Mouse (Mus musculus) testis, adult 2 months (tissue): ENCODE results near the gene Htr3a.

ENCODE experiments used
- CTCF ChIP-seq: fragments of 200-500 bp; IDR thresholded peaks from 2 replicates; pipeline ENCODE4 v1.5.1; 2012; ENCODE audit warnings: low read depth, mild to moderate bottlenecking, inconsistent platforms, low read length, moderate library complexity; ENCODE audit not compliant: control insufficient read depth, insufficient read depth, insufficient replicate concordance
- POLR2A ChIP-seq: fragments of 200-500 bp; IDR thresholded peaks from 2 replicates; pipeline ENCODE4 v1.6.1; 2012; ENCODE audit warnings: low read depth, mild to moderate bottlenecking, inconsistent platforms, low read length, moderate library complexity; ENCODE audit not compliant: control insufficient read depth

DNA sequence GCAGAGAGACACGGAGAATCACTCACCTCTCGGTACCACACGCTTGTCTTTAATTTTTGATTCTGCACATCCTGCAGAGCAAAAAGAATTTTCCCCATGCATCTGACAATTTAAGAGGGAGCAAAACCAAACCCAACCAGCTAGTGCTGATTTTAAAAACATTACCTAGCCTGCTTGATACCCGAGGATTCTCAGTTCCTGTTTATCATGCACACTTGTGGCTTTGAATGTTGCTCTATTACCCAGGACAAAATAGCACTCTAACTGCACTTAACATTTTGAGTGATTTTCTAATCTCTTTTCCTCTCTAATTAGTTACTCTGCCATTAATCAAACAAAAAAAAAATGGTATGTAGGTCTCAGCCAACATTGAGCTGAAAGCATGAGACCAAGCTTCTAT is 36.7 kb upstream of the Htr3a start:
- TF ChIP-seq CTCF: no peak
- no peak for TF ChIP-seq POLR2A
